Mouse (Mus musculus) large intestine, adult 2 months (tissue): ENCODE data around the gene Nrde2. TPM values are rescaled to one million over a fixed set of nuclear protein-coding genes. Genes with fewer than 3 reads are reported as not detected.
"Not testable (repeated sequence)": the region's sequence is repeated elsewhere in the genome, so short reads cannot be mapped to it uniquely, and the experiment has no call there.

Experiments used
- DNase-seq: peaks from one replicate; pipeline ENCODE4 v3.0.0-alpha.2; 2012; ENCODE audit warnings: low read depth, low spot score
- WGBS: fragments of 180-500 bp; shearing (Covaris S2); methylation state at CpG from one replicate; pipeline ENCODE4 v1.1.7; 2018; 5-methylcytosine and 5-hydroxymethylcytosine counted together
- polyA plus RNA-seq: library from polyadenylated mRNA; depleted of rRNA; stranded (reverse); fragments of >200 nt; gene quantifications from 2 replicates; pipeline ENCODE4 v1.2.3, GENCODE M21; 2012; rRNA removed

Gene Nrde2
- 5.1 and 8.4 TPM in 2 replicates for polyA plus RNA-seq

- under 1% methylated on average over 26 of the region's 26 CpGs for WGBS
- peak; percentile 88 for DNase-seq
These were observed at the start of gene Nrde2 for GRCm38 (mm10) chr12:100159261-100159975. Gene Nrde2, minus strand, starts transcription at chr12:100159653.

GRCm38 (mm10) chr12:100206926-100207325 is 47.5 kb upstream of the Nrde2 start:
- 78% methylated on average over 5 of the region's 5 CpGs for WGBS
- DNase-seq, result no peak

DNA sequence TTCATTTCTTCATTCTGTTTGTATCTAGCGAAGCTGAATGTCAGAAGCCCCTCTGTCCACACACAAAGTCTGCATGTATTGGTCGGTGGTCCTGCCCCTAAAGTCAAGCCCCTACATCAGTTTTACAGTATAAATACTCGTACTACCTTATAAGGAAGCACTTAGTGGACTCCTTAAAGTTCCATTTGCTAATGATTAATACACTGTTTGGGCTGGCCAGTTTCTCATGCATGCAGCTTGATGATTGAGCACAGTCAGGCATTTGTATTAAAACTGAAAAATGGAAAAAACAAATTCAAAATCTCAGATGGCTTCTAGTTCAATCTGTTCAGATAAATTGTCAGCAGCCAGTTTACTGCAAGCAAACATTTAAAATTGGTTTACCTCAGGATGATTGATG is 47.1 kb upstream of the Nrde2 start:
- WGBS, result 62% methylated on average over 3 of the region's 3 CpGs
- DNase-seq, result no peak

- WGBS, result 73% methylated on average over 8 of the region's 8 CpGs
- no peak for DNase-seq
These were observed 45.7 kb upstream of the Nrde2 start for GRCm38 (mm10) chr12:100205156-100205555.

GRCm38 (mm10) chr12:100203759-100204158 is 44.3 kb upstream of the Nrde2 start:
- WGBS, result 44% methylated on average over 3 of the region's 3 CpGs
- DNase-seq, result no peak

DNA sequence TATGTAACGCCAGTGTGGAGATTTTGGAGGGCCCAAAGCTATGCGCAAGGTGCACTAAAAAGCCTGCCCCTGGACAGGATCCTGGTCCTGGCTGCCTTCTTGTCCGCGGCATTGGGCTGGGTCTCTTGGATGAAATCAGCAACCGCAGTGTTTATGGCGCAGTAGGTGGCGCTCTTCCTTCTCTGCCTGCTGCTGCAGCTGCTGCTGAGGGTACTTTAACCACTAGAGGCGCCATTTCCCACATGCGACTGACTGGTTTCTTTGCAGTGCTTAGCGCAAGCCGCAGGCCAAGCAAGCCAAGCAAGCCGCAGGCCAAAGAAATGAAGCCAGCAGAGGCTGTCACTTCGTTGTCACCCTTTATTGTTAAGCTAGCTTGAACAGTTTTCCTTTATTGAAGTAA is 42.4 kb upstream of the Nrde2 start:
- WGBS, result under 1% methylated on average over 13 of the region's 13 CpGs
- no peak for DNase-seq

- DNase-seq, result no peak
- 6% methylated on average over 4 of the region's 4 CpGs for WGBS
These were observed 41.9 kb upstream of the Nrde2 start for GRCm38 (mm10) chr12:100201363-100201711.

- DNase-seq, result no peak
- WGBS, result 2% methylated on average over 29 of the region's 29 CpGs
These were observed 41.4 kb upstream of the Nrde2 start for GRCm38 (mm10) chr12:100200645-100201362.

GRCm38 (mm10) chr12:100199891-100200644 is 40.6 kb upstream of the Nrde2 start:
- 1% methylated on average over 85 of the region's 86 CpGs for WGBS
- no peak for DNase-seq

DNA sequence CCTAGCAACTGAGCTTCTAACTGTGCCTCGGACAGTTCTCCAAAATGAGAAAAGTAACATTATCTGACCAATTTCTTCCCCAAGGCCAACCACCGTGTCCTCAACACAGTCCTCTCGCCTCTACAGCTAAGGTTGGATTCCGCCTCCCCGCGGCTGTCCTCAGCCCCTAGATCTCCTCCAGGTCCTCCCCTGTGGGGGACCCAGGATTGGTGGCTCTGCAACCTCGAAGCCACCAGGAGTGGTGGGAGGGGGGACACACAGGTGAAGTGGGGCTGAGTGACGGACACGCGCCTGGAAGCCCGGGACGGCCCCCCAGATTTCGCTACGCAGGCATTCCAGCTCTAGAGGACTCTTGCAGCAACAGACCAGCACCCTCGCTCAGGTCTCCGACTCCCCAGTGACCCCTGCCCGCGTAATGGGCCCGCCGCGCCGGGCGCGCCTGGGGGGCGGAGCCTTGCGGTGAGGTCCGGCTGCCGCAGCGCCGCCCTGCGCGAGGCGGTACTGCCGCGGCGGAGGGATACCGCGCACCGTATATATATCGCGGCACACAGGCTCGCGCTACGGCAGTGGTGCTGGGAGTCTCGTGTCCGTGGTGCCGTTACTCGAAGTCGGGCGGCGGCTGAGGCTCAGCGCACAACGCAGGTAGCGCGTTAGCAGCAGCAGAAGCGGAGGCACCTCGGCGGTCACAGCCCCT is 39.7 kb upstream of the Nrde2 start, which contains the start of gene Calm1:
Gene Calm1 (plus strand): TSS at position 469 of the 694 bp plus-strand sequence.
- under 1% methylated on average over 58 of the region's 58 CpGs for WGBS

GRCm38 (mm10) chr12:100196786-100197185 is 37.3 kb upstream of the Nrde2 start:
- 84% methylated on average over 7 of the region's 7 CpGs for WGBS
- DNase-seq, result no peak

More for the DNA sequence above, 39.7 kb upstream of the Nrde2 start, which contains the start of gene Calm1:
- DNase-seq, result no peak

GRCm38 (mm10) chr12:100194181-100194580 is 34.7 kb upstream of the Nrde2 start:
- no peak for DNase-seq
- WGBS, result 86% methylated on average over 1 of the region's 1 CpGs

DNA sequence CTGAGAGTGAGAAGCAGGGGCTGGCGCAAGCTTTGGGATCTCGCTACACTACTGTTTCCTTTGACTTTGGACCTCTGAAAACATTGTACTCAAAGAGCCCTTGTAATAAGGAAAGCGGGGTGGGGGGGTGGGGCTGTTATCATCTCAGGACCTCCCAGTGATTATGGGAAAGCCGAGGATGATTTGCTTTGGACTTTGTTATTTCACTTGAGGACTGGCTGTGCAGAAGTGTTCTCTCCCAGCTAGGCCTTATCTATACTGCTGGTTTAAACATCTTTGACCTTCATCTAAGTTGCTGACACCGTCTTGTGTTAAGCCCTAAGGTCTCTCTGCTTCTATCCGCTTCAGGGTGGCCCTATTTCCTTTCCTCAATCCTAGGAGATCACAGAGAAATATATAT is 31.3 kb upstream of the Nrde2 start:
- WGBS, result 40% methylated on average over 6 of the region's 6 CpGs
- no peak for DNase-seq

DNA sequence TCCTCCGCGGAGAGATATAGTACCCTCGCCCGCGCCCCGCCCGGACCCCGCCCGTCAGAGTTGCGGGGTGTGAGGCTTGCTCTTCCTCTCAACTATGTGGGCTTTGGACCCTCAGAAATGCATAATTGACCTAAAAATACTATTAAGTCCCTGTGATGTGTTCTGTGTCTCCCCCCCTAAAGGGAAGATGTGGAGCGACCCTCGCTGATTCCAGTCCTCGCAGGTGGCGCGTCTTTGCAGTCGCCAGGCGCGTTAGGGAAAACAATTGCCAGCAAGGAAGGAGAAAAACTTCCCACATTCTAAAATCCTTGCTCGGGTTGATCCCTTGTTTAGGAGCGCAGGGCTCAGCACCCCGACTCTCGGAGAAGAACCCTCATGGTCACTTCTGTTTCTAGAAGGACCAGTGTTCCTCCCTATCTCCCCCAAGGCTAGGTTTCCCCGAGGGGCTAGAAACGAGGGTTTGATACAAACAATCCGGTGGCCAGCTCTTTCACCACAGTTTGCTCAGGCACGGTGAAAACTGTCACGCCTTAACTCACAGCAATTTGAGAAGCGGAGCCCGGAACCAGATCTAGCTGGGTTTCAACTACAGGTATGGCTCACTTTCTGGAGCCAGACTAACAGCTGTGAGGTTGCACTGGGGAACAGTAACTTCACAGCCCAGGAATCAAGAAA is 28.4 kb upstream of the Nrde2 start:
- 1% methylated on average over 29 of the region's 29 CpGs for WGBS
- no peak for DNase-seq

GRCm38 (mm10) chr12:100187013-100187755 is 27.7 kb upstream of the Nrde2 start:
- under 1% methylated on average over 52 of the region's 52 CpGs for WGBS
- no peak for DNase-seq

GRCm38 (mm10) chr12:100186376-100186775 is 26.9 kb upstream of the Nrde2 start:
- 2% methylated on average over 6 of the region's 6 CpGs for WGBS
- DNase-seq, result no peak

DNA sequence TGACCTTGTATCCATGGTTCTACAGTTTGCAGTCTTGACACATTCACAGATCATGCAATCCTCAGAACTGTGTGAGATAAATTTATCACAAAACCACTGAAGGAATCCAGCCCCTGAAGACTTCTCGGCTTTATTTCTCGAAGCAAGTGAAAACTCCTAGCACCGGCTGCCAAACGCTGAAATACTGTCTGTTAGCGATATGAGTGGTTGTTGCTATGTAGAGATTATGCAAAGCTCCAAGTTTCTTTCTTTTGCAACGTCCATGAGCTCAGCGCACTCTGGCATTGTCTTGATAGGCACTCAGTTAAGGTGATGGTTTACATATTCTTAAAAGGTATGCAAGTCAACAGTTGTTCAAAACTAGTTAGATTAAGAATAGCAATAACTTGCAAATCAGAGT is 26.4 kb upstream of the Nrde2 start:
- no peak for DNase-seq
- 39% methylated on average over 7 of the region's 7 CpGs for WGBS

GRCm38 (mm10) chr12:100184976-100185375 is 25.5 kb upstream of the Nrde2 start:
- WGBS, result 87% methylated on average over 2 of the region's 2 CpGs
- not testable (repeated sequence) for DNase-seq

DNA sequence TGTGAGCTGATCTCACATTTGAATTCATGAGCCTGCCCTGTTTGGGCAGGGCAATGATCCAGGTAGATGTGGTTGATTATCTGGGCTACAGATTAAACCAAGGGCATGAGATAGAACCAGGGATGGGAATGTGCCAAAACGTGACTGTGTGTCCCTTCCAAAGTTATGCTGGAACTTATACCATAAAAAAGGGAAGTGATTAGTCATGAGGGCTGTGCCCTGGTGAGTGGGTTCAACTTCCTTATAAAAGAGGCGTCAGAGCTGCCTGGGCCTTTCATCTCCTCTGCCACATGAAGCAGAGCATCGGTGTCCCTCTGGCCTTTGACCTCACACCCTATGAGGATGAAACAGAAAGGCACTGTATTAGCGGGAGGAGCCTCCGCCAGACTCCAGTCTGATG is 24.5 kb upstream of the Nrde2 start:
- DNase-seq, result no peak
- whole genome bisulfite sequencing, result 11% methylated on average over 5 of the region's 5 CpGs
